Mouse (Mus musculus): ENCODE results near the gene Trak1. TPM values are rescaled to one million over a fixed set of nuclear protein-coding genes. Genes with fewer than 3 reads are reported as not detected.

Trak1 gene
- polyA plus RNA-seq, 1 experiment from 2014 or later: 53.6 TPM

GRCm38 (mm10) chr9:121505346-121505745 is 208.0 kb downstream of the Trak1 start:
- no peaks in the 10 kb centered on the region for H3K4me1 ChIP-seq (ENCODE audit: control insufficient read depth, insufficient read depth, low read length)
- H3K9me3 ChIP-seq (ENCODE audit: control insufficient read depth, low read length): no peaks in the 10 kb centered on the region
- no peak overlapping the region for H3K4me2 ChIP-seq (ENCODE audit: low read length)
- no peaks in the 10 kb centered on the region for H3K27me3 ChIP-seq (ENCODE audit: control insufficient read depth, insufficient read depth, low read length)
- WGBS: 92% methylated on average over 8 of the region's 8 CpGs
- no peak overlapping the region for H3K4me3 ChIP-seq (replicated peaks; ENCODE audit: low read depth, low read length)
- ATAC-seq (ENCODE audit: low FRiP score, low TSS enrichment): no peak
- H3K9ac ChIP-seq (replicated peaks; ENCODE audit: low read length): no peak overlapping the region
- DNase-seq: no peak
- H3K27ac ChIP-seq (replicated peaks; ENCODE audit: low read depth, low read length): no peak overlapping the region
- H3K36me3 ChIP-seq (ENCODE audit: control insufficient read depth, insufficient read depth, low read length): no peaks in the 10 kb centered on the region

DNA sequence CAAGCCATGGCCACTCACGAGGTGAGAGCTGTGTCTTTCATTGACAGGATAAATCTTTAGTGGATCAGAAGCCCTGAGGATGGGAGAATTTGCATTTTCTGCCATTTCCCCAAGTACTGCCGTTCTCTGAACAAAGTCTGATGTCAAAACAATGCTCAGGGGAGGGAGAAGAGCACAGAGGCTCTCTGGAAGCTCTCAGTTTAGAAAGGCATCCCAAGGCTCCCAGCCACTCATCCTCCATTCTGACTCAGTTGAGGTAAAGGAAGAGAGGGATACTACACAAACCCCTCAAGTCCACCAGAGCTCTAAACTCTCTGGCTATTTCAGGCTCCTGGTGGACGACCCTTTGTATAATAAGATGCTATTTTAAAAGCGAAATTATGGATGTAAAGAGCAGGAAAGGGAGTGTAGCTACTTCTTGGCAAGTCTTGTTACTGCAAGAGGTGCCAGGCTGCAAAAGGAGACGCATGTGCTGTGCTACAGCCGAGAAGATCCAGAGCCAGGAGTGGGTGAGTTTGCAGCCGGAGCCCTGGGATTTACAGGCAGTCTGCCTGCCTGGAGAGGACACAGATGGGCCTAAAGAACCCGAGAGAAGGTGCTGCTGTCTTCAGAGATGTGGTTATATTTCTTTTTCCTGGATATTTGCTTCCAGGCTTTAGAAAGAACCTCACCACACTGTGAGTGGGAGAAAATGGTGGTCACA is 209.3 kb downstream of the Trak1 start:
- Histone ChIP-seq H3K4me3 (replicated peaks; ENCODE audit: low read depth, low read length) (no peak overlapping the region), H3K36me3 (ENCODE audit: control insufficient read depth, insufficient read depth, low read length) (no peaks in the 10 kb centered on the region), H3K27me3 (ENCODE audit: control insufficient read depth, insufficient read depth, low read length) (no peaks in the 10 kb centered on the region), H3K9ac (replicated peaks; ENCODE audit: low read length) (no peak overlapping the region), H3K4me2 (ENCODE audit: low read length) (no peak overlapping the region), H3K4me1 (ENCODE audit: control insufficient read depth, insufficient read depth, low read length) (no peaks in the 10 kb centered on the region), H3K27ac (replicated peaks; ENCODE audit: low read depth, low read length) (no peak overlapping the region), H3K9me3 (ENCODE audit: control insufficient read depth, low read length) (no peaks in the 10 kb centered on the region)
- no peak for ATAC-seq (ENCODE audit: low FRiP score, low TSS enrichment)
- no peak for DNase-seq
- 61% methylated on average over 8 of the region's 8 CpGs for WGBS

DNA sequence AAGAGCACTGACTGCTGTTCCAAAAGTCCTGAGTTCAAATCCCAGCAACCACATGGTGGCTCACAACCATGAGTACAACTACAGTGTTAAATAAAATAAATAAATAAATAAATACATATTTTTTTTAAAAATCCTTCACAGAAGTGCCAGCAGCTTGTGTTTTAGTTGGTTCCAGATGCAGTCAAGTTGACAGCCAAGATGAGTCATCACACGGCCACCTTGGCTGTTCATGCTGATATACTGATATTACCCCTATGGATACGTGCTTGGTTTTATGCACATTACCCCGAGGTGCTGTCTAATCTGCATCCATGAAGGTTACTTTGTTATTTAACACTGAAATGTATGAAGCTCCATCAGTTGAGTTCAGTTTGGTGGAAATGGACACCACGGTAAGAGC is 214.6 kb downstream of the Trak1 start:
- Histone ChIP-seq H3K27me3 (ENCODE audit: control insufficient read depth, insufficient read depth, low read length) (no peaks in the 10 kb centered on the region), H3K9me3 (ENCODE audit: control insufficient read depth, low read length) (no peaks in the 10 kb centered on the region), H3K27ac (replicated peaks; ENCODE audit: low read depth, low read length) (no peak overlapping the region), H3K9ac (replicated peaks; ENCODE audit: low read length) (no peak overlapping the region), H3K4me3 (replicated peaks; ENCODE audit: low read depth, low read length) (no peak overlapping the region), H3K4me1 (ENCODE audit: control insufficient read depth, insufficient read depth, low read length) (no peaks in the 10 kb centered on the region), H3K4me2 (ENCODE audit: low read length) (no peak overlapping the region), H3K36me3 (ENCODE audit: control insufficient read depth, insufficient read depth, low read length) (no peaks in the 10 kb centered on the region)
- WGBS: 93% methylated on average over 4 of the region's 4 CpGs
- ATAC-seq (ENCODE audit: low FRiP score, low TSS enrichment) (no peak), DNase-seq (no peak)

DNA sequence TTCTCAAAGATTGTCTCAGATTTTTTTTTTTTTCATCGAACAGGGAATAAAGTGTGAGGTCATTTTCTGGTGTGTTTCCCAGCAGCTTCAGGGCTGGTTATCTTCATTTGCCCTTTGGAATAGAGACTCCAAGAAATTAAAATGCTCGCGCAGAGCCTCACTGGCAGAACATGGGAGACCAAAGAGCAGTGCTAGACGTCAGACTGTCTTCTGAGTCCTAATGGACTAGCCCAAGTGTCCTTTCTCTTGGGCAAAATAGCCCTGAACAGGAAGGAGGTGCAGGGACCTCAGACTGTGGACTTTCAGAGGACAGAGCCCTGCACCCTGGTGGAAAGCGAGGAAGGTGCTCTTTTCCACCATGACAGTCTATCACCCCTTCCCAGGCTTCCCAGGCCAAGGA is 217.2 kb downstream of the Trak1 start:
- ATAC-seq (ENCODE audit: low FRiP score, low TSS enrichment) (no peak), DNase-seq (no peak)
- no peaks in the 10 kb centered on the region for H3K4me1 ChIP-seq (ENCODE audit: control insufficient read depth, insufficient read depth, low read length)
- no peak overlapping the region for H3K4me2 ChIP-seq (ENCODE audit: low read length)
- H3K27me3 ChIP-seq (ENCODE audit: control insufficient read depth, insufficient read depth, low read length): no peaks in the 10 kb centered on the region
- H3K4me3 ChIP-seq (replicated peaks; ENCODE audit: low read depth, low read length): no peak overlapping the region
- H3K9ac ChIP-seq (replicated peaks; ENCODE audit: low read length): no peak overlapping the region
- H3K36me3 ChIP-seq (ENCODE audit: control insufficient read depth, insufficient read depth, low read length): no peaks in the 10 kb centered on the region
- no peaks in the 10 kb centered on the region for H3K9me3 ChIP-seq (ENCODE audit: control insufficient read depth, low read length)
- H3K27ac ChIP-seq (replicated peaks; ENCODE audit: low read depth, low read length): no peak overlapping the region
- 91% methylated on average over 5 of the region's 5 CpGs for WGBS

GRCm38 (mm10) chr9:121520047-121520446 is 222.7 kb downstream of the Trak1 start:
- ATAC-seq (ENCODE audit: low FRiP score, low TSS enrichment): no peak
- Histone ChIP-seq H3K4me1 (ENCODE audit: control insufficient read depth, insufficient read depth, low read length) (no peaks in the 10 kb centered on the region), H3K27ac (replicated peaks; ENCODE audit: low read depth, low read length) (no peak overlapping the region), H3K36me3 (ENCODE audit: control insufficient read depth, insufficient read depth, low read length) (no peaks in the 10 kb centered on the region), H3K27me3 (ENCODE audit: control insufficient read depth, insufficient read depth, low read length) (no peaks in the 10 kb centered on the region), H3K4me2 (ENCODE audit: low read length) (no peak overlapping the region), H3K9ac (replicated peaks; ENCODE audit: low read length) (no peak overlapping the region), H3K4me3 (replicated peaks; ENCODE audit: low read depth, low read length) (no peak overlapping the region), H3K9me3 (ENCODE audit: control insufficient read depth, low read length) (no peaks in the 10 kb centered on the region)
- WGBS: 84% methylated on average over 5 of the region's 5 CpGs
- no peak for DNase-seq

Other genes starting within 250 kb of the Trak1 start
- 75.7 and 79.0 TPM in 2 replicates for gene Ulk4, start 20.3 kb upstream of the Trak1 start, polyA plus RNA-seq (2014; fragmentation: Nextera tagmentation; extraction: Ambion mirVana)
- gene Cck, start 198.2 kb downstream of the Trak1 start, polyA plus RNA-seq (2014; fragmentation: Nextera tagmentation; extraction: Ambion mirVana): 29.1 and 37.5 TPM in 2 replicates